In the genomic region with DNA sequence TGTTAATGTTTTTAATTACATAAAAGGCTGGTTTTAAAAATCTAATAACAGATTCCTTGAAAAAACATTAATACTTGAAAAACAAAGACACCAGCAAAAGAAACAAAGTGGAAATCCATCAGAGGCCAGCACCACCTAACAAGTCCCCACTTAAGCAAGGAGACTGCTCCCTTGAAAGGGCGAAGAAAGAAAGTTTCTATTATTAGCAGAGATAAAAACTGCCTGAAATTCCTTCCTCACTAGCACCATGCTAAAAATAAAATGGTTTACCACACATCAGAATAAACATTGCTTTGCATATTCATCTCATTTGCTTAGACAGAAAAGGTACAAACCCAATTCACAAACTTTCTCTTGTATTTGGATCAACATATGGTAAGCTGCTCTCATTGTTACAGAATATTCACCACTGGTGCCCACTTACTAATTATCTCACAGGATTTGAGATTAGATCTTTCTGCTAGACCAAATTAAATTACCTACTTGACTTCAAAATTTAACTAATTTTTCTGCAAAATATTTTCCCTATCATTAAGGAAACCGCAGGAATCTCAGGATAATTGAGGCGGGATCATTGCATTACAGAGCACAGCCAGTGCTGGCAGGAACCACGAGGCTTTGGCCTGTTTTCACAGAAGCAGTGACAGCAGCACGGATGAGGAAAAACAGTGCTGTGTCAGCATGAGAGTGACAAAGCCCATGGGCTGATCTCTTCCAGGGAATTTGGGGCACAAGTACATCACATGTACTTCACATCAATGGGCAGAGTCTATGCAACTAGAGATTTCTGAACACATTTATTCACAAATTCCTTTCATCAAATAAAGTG, we compare ENCODE assay signal across 8 mouse cellular contexts. TPM values are rescaled to one million over a fixed set of nuclear protein-coding genes. Genes with fewer than 3 reads are reported as not detected.
DNase-seq lines count a peak whose midpoint lies in the region; ATAC-seq lines count a peak whose summit lies in the region.

No protein-coding gene starts in this region.

- H3K9ac ChIP-seq in forebrain, embryonic 13.5 days, result no peak overlapping the region
- no peak overlapping the region for H3K9ac ChIP-seq in forebrain, embryonic 11.5 days (ENCODE audit: low read length)

- ATAC-seq in forebrain, embryonic 13.5 days, result peak; percentile 77
- no peak for ATAC-seq in forebrain, embryonic 11.5 days (replicated peaks; ENCODE audit: low FRiP score)
- no peak for ATAC-seq in megakaryocyte, adult 5-6 weeks (ENCODE audit: poor library complexity, severe bottlenecking)

- no peak overlapping the region for H3K27ac ChIP-seq in forebrain, embryonic 13.5 days
- no peak overlapping the region for H3K27ac ChIP-seq in forebrain, embryonic 11.5 days (ENCODE audit: low read depth, low read length)

- 37% methylated on average over 5 of the region's 5 CpGs for WGBS in forebrain, embryonic 13.5 days
- WGBS in forebrain, embryonic 11.5 days, result 55% methylated on average over 5 of the region's 5 CpGs

- no peak for DNase-seq in forebrain, embryonic 11.5 days (ENCODE audit: low spot score)
- DNase-seq in heart, adult 8-10 months (ENCODE audit: low spot score), result peak; percentile 73
- peak; percentile 53 for DNase-seq in retina, postnatal 1 day
- DNase-seq in urinary bladder, postnatal 4 days (ENCODE audit: low spot score in 2 of 2), result no peak
- DNase-seq in thymus, postnatal 0 days (ENCODE audit: low spot score), result no peak

- H3K4me1 ChIP-seq in forebrain, embryonic 13.5 days, result peaks cover 10% of the 10 kb centered on the region; the same call in 1 of the 2 replicates
- no peaks in the 10 kb centered on the region for H3K4me1 ChIP-seq in forebrain, embryonic 11.5 days (replicated peaks; ENCODE audit: control insufficient read depth, insufficient read depth, low read length)
- peaks cover 27% of the 10 kb centered on the region for H3K4me1 ChIP-seq in megakaryocyte, embryonic 14.5 days

- no peaks in the 10 kb centered on the region for H3K36me3 ChIP-seq in forebrain, embryonic 13.5 days (ENCODE audit: poor library complexity, severe bottlenecking)
- H3K36me3 ChIP-seq in forebrain, embryonic 11.5 days (ENCODE audit: control insufficient read depth, insufficient read depth, low read length), result no peaks in the 10 kb centered on the region
- no peaks in the 10 kb centered on the region for H3K36me3 ChIP-seq in megakaryocyte, embryonic 14.5 days (replicated peaks; ENCODE audit: low read length)

- H3K9me3 ChIP-seq in forebrain, embryonic 13.5 days (replicated peaks), result no peaks in the 10 kb centered on the region
- no peaks in the 10 kb centered on the region for H3K9me3 ChIP-seq in forebrain, embryonic 11.5 days (ENCODE audit: control insufficient read depth, low read length)
- H3K9me3 ChIP-seq in megakaryocyte, embryonic 14.5 days, result no peaks in the 10 kb centered on the region

- no peak overlapping the region for H3K4me3 ChIP-seq in forebrain, embryonic 13.5 days
- H3K4me3 ChIP-seq in forebrain, embryonic 11.5 days (ENCODE audit: low read depth, low read length), result no peak overlapping the region
- H3K4me3 ChIP-seq in megakaryocyte, embryonic 14.5 days (replicated peaks), result peak overlapping the region; percentile 74

- no peak overlapping the region for H3K4me2 ChIP-seq in forebrain, embryonic 13.5 days
- no peak overlapping the region for H3K4me2 ChIP-seq in forebrain, embryonic 11.5 days (ENCODE audit: low read depth, low read length, severe bottlenecking)

- no peaks in the 10 kb centered on the region for H3K27me3 ChIP-seq in forebrain, embryonic 13.5 days
- no peaks in the 10 kb centered on the region for H3K27me3 ChIP-seq in forebrain, embryonic 11.5 days (ENCODE audit: control insufficient read depth, insufficient read depth, low read length)
- H3K27me3 ChIP-seq in megakaryocyte, embryonic 14.5 days (replicated peaks), result peaks cover 7% of the 10 kb centered on the region

RNA-seq across cellular contexts. Expression of gene Prkaa2, which starts 9.0 kb away (rescaled TPM):
- 6.2 and 7.1 TPM in 2 replicates for polyA plus RNA-seq in forebrain, embryonic 13.5 days (2015; fragmentation: Nextera tagmentation; extraction: Ambion mirVana)
- 2.5 and 3.3 TPM in 2 replicates for polyA plus RNA-seq in forebrain, embryonic 11.5 days (2014; fragmentation: Nextera tagmentation; extraction: Ambion mirVana)
- 0.02 and 0.27 TPM in 2 replicates for polyA plus RNA-seq in megakaryocyte, embryonic 14.5 days (2012; ENCODE audit: insufficient read depth, low replicate concordance)
- not detected in 2 replicates for total RNA-seq in megakaryocyte, adult 5-6 weeks (2015)
- 0.04 TPM in 1 of 2 replicates, not detected in the other for total RNA-seq in megakaryocyte, adult 5-6 weeks (2017)
- total RNA-seq in heart, adult 8-10 months (2022), result 10 to 100 TPM; 77.3 to 89.7 (median 87.0) TPM
- polyA plus RNA-seq in thymus, postnatal 0 days (2015; fragmentation: Nextera tagmentation; extraction: Ambion mirVana), result 0.77 and 0.94 TPM in 2 replicates

RNA-seq across cellular contexts. Expression of gene Plpp3, which starts 56.4 kb away (rescaled TPM):
- polyA plus RNA-seq in forebrain, embryonic 13.5 days (2015; fragmentation: Nextera tagmentation; extraction: Ambion mirVana), result 85.7 and 87.9 TPM in 2 replicates
- 69.9 and 71.6 TPM in 2 replicates for polyA plus RNA-seq in forebrain, embryonic 11.5 days (2014; fragmentation: Nextera tagmentation; extraction: Ambion mirVana)
- 4.2 and 6.9 TPM in 2 replicates for polyA plus RNA-seq in megakaryocyte, embryonic 14.5 days (2012; ENCODE audit: insufficient read depth, low replicate concordance)
- 0.29 and 0.48 TPM in 2 replicates for total RNA-seq in megakaryocyte, adult 5-6 weeks (2015)
- 0.29 and 0.37 TPM in 2 replicates for total RNA-seq in megakaryocyte, adult 5-6 weeks (2017)
- 10 to 100 TPM; 51.8 to 58.4 (median 54.5) TPM for total RNA-seq in heart, adult 8-10 months (2022)
- polyA plus RNA-seq in thymus, postnatal 0 days (2015; fragmentation: Nextera tagmentation; extraction: Ambion mirVana), result 22.5 and 22.7 TPM in 2 replicates

Comparison
In these comparisons a context has a peak if more than half of its experiments do, and no peak if none do; other contexts are left out.
1. DNase-seq: peak in heart, adult 8-10 months (single experiment) and retina, postnatal 1 day (single experiment); none in forebrain, embryonic 11.5 days (single experiment), urinary bladder, postnatal 4 days (0 of 2) and thymus, postnatal 0 days (single experiment).